Mouse (Mus musculus) CD8-positive naive resting alpha-beta T cell, adult 2 months (primary cell): ENCODE results near the gene Prpf3.
"Not testable (repeated sequence)": the region's sequence is repeated elsewhere in the genome, so short reads cannot be mapped to it uniquely, and the experiment has no call there.

Source experiments
- DNase-seq, 2 experiments: peaks; one replicate each; pipeline ENCODE4 v3.0.0; 2022; ENCODE audit warnings: low read depth in 2 of 2, low spot score in 2 of 2

The Prpf3 gene

DNA sequence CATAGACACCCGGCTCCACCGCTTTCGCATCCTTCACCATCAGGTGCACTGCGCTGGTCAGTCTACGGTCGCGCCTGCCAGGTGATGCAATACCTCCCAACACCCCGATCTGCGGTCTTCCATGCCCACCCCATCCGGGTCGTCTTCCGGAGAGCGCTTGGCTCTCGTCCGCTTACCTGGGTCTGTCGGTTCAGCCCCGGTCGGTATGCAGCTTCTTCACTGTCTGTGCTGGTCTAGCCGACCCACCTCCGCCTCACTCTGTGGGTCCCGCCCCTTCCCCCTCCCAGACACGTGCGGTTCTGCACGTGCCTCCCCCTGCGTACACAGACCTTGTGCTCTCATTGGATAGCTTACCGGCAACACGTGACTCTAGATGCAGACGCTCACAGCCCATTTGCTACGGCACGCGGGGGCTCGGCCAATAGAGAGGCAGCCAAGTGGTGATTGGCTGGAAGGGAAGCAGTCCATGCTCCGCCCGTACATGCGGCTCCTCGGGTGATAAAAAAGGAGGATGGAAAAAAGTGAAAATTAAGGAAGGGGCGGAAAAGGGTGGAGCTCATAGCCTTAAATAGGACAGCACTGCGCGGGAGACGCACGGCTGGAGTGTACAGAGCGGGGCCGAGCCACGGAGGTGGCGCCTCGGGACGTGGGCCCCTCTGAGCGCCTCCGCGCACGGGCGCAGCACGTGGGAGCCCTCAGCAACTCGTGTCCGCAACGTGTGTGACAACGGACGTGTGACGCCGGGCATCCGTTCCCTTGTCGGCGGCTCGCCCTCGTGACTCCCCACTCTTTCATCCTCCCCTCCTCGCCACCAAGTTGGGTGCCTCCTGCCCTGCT is 26.5 kb upstream of the Prpf3 start, which contains the start of gene Ciart:
Ciart (minus strand) TSS at position 273 of the 837 bp plus-strand sequence.
- peak; percentile 83 for DNase-seq

DNA sequence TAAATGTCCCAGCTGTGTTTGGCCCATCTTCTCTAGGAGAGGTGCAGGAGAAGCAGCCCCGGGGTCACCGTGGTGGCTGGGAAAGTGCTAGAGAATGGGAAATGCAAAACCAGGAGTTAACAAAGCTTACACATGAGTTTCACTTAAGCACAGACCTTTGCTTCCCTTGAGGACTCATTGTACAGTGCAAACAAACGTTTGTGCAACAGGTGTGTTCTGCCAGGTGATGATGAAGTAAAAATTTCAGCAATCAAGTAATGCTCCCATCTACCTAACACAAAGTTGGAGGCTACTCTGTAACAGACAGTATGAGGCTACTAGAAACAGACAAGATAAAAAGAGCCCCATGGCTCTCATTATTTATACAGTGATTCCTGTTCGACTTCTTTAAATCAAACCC is 23.4 kb upstream of the Prpf3 start:
- DNase-seq = no peak

DNA sequence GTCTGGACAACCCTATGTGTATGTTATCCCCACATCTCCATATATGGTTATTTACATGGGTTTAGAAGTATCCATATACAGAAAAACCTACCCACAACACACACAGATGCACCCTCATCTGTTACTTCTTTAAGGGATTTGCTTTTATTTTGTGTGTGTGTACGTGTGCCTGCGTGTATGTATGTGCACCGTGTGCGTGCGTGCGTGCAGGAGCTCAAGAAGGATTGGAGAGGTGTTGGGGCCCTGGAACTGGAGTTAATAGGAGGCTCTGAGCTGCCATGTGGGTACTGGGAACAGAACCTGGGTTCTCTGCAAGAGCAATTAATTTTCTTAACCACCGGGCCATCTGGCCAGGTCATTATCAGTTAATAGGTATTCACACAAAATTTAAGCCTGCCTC is 16.4 kb upstream of the Prpf3 start:
- DNase-seq = no peak

DNA sequence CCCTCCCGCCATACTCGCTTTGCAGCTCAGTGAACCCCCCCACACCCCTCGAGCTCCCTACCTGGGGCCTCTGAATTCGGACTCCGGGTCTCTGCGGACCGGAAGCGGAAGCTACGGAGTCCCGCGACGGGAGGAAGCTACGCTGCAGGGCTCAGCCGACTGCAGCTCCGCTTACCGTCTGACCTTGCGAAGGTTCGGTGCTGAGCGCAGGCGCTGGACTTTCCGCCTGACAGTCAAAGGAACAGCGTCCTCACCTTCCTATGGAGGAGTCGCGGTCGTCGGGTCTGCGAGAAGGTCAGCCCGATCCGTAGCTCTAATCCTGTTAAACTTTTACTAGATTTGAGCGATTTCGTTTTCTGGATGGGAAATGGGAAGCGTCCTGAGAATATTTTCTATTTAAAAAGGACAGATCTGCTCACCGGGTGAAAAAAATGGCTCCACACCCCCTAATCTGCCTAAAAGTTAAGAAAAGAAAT is 15.7 kb upstream of the Prpf3 start, which contains the start of gene Mrps21:
Mrps21 (minus strand) TSS at position 128 of the 476 bp plus-strand sequence.
- peak; percentile 66 to 67 for DNase-seq

DNA sequence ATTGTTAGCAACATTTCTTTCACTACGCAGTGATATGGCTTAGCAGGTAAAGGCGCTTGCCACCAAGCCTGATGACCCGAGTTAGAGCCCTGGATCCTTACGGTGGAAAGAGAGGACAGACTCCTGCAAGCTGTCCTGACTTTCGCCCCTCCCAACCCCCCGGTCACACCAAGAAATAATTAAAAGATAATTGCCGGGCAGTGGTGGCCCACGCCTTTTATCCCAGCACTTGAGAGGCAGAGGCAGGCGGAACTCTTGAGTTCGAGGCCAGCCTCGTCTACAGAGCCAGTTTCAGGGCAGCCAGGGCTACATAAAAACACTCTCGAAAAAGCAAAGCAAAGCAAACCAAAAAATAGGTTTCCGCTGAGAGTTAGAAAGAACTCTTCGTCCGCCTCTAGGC is 15.3 kb upstream of the Prpf3 start:
- no peak for DNase-seq

DNA sequence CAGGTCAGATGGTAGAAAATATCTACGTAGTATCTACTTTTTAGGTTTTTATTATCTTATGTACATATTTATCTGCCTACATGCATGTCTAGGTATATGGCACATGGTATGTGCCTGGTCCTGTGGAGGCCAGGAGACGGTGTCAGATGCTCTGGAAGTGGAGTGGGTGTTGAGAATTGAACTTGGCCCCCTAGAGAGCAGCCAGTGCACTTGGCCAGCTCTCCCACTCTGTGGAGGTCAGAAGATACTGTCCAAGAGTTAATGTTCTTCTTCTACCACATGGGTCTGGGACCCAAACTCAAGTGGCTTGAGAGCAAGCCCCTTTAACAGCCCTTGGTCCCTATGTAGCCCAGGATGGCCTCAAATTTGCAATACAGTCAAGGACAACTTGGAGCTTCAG is 11.7 kb upstream of the Prpf3 start:
- DNase-seq = no peak

DNA sequence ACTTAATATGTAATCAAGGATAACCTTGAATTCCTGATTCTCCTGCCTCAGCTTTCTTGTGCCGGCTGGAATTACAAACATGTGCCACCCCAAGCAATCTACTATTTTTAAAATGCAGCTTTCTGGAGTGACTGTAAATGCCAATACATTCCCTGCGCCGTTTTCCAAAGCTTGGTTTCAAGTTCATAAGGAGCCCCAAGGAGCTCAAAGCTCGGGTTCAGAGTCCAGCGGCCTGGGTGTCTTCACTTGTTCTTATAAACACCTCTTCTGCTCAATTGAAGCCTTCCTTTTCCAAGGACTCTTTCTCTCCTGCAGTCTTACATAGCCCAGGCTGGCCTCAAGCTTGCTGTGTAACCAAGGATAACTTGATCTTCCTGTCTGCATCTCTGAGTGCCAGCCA is 10.4 kb upstream of the Prpf3 start:
- DNase-seq = no peak

DNA sequence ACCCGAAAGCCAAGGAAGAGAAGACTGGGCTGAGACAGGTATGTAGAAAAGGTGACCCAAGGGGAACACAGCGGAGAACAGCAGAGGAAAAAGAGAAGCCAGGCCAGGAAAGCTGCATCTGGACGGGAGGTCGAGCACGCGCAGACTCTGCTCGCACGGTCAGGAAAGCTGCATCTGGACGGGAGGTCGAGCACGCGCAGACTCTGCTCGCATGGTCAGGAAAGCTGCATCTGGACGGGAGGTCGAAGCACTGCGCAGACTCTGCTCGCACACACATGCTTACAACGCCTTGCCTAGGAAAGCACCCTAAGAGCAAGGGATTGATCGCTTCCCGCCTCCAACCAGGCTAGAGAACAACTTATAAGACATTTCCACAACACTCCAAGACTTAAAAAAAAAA is 9.9 kb upstream of the Prpf3 start:
- no peak for DNase-seq

DNA sequence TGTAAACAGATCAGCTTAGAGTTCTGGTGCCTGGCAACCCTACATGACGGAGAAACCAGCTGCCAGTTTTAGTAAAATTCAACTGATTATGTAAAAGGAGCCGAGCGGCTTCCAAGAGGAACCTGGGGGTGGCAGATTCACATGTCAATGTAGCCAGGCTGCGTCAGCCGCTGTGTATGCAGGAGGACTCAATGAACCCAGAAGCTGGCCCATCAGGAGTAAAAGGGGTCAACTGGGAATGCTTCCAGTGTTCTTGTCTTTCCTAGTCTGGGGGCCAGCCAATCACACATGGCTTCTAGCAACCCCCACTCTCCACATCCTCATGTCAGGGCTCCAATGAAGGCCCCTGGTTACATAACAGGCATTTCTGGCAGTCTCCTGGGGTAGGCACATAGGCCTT is 9.4 kb upstream of the Prpf3 start:
- DNase-seq = no peak

DNA sequence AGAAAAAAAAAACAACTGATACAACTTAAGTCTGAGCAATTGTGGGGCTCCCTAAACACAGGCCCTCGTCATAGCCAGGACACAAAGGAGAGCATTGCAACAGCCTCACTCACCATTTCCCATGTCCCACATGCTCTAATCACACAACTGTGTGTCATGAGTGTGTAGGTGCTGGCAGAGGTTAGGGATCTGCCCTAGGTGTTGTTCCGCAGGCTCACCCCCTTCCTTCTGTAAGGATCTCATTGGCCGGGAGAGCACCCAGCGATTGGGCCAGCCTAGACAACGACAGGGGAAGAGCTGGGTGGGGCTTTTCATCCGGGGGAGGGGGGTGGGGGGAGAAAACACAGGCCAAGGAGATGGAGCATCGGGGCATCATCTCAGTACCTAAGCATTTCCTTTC is 7.9 kb upstream of the Prpf3 start:
- no peak for DNase-seq

DNA sequence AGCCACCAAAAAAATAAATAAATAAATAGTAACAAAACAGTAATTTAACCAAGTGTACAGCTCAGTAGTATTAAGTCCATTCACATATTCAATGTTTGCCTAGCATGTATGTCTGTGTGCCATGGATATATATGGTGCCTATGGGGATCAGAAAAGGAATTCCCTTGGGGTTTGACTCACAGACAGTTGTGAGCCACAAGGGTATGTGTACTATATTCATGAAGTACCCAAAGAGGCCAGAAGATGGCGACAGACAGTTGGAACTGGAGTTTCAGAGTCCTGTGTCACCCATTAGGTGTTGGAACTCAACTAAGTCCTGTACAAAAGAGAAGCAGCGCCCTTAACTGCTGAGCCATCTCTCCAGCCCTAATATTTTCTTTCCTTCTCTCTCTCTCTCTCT is 6.1 kb upstream of the Prpf3 start:
- DNase-seq = peak; percentile 78 to 85

DNA sequence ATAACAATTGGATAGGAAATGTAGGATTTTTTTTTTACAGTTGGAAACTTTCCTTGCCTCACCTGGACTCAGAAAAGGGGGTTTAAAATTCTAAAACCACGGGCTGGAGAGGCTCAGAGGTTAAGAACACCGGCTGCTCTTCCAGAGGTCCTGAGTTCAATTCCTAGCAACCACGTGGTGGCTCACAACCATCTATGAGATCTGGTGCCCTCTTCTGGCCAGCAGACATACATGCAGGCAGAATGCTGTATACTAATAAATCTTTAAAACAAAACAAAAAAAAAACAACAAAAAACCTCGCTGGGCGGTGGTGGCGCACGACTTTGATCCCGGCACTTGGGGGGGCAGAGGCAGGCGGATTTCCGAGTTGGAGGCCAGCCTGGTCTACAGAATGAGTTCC is 5.5 kb upstream of the Prpf3 start:
- DNase-seq = peak in 1 of 2 experiments; percentile 26

DNA sequence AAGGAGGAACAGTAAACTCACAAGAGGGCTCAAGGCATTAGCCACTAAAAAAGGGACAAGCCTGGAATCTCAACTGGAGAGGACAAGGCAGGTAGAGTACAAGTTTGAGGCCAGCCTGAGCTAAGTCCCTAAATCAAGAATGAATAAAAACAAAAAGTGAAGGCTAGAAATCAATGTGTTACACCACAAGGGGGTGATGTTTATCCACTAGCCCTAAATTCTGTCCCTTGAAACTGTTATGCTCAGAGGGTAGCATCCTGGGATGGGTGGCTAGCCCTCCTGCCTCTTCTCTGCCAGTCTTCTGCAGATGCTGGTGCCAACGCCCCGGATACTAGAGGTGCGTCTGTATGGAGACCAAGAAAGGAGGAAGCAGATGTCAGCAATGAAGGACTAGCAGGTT is 4.6 kb upstream of the Prpf3 start:
- DNase-seq = no peak

DNA sequence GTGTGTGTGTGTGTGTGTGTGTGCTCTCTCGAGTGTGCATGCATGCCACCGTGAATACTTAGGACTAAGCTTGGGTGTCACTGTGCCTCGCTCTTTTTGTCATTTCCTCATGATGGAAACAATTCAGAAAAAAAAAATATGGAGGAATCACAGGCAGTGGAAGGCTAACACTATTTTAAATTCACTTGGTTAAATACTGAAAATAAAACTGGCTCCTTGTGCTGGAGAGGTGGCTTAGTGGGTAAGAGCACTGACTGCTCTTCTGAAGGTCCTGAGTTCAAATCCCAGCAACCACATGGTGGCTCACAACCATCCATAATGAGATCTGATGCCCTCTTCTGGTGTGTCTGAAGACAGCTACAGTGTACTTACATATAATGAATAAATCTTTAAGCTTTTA is 2.6 kb upstream of the Prpf3 start:
- not testable (repeated sequence) for DNase-seq

DNA sequence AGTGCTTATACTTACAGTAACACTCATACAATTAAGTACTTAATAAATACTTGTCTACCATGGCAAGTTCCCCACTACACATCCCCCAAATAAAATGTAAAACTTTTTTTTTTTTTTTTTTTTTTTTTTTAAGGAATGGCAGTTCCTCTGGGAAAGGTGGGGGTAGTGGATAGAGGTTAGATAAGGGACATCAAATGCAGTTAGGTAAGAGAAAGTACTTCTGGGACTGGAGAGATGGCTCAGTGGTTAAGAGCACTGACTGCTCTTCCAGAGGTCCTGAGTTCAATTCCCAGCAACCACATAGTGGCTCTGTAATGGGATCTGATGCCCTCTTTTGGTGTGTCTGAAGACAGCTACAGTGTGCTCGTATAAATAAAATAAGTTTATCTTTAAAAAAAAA is 1.4 kb upstream of the Prpf3 start:
- not testable (repeated sequence) for DNase-seq

DNA sequence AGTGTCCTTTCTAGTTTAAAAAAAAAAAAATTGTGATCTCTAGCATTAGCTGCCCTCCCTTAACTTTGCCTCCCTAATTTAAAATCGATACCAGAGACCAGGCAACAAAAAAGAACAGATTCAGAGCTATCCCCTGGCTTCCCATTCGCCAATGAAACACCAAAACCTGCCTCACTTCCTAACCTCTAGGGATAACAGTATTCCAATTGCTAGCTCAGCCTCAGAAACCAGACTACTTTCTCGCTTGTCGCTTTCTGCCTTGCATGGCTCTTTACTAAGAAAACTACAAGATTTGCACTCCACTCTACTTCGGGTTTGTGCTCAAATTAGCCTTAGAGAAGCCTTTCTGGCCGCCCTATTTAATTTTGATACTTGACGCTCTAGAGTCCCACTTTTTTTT is 430 bp upstream of the Prpf3 start:
- DNase-seq = peak in 1 of 2 experiments; percentile 2

DNA sequence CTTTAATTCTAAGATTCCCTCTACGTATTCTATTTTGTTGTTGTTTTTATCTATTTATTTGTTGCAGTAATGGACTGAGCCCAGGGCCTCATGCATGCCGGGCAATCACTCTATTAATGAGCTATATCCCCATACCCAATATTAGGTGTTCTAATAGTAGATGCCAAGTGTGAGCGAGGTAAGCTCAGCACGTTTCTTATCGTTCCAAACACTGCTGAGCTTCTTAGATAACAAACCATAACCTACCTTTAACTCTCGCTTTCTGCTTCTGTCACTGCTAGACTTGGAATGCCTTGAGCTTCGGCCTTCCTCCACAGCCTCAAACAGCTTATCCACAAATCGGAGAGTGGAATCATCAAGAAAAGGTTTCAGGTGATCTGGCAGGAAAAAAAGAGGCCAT is 4.4 kb downstream of the Prpf3 start:
- no peak for DNase-seq

DNA sequence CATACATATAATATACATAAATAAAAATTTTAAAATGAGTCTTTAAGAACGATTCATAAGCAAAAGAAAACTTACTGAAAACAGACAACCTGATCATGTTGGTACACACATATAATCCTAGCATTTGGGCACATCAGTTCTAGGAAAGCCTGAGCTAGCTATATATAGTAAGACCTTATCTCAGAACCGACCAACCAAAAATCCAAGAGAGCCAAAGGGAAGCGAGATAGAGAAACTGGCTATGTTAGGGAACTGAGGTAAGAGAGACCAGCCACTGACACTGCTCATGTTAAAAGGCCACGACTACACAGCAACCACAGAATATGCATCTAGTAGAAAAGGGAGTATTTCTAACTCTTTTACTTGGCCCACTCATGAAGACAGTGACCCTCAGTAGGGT is 5.1 kb downstream of the Prpf3 start:
- DNase-seq = no peak

DNA sequence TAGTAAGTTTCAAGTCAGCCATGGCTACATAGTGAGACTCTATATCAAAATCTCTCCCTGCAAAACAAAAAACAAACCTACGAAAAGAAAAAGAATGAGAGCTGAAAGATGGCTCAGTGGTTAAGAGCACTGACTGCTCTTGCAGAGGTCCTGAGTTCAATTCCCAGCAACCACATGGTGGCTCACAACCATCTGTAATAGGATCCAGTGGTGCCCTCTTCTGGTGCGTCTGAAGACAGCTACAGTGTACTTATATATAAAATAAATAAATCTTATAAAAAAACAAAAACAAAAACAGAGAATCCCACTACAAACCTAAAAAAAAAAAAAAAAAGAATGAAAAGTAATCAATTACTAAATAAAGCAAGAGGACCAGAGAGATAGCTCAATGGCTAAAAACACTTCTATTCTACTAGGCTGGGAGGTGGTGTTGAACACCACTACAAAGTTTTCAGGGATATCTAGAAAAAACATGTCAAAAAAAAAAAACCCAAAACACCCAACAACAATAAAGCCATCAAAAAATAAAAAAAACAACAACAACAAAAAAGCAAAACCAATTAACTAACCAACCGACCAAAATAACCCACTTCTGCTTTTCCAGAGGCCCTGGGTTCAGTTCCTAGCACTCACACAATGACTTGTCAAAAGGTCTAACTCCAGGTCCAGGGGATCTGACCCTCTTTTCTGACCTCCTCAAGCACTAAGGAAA is 13.0 kb downstream of the Prpf3 start:
- DNase-seq = no peak

DNA sequence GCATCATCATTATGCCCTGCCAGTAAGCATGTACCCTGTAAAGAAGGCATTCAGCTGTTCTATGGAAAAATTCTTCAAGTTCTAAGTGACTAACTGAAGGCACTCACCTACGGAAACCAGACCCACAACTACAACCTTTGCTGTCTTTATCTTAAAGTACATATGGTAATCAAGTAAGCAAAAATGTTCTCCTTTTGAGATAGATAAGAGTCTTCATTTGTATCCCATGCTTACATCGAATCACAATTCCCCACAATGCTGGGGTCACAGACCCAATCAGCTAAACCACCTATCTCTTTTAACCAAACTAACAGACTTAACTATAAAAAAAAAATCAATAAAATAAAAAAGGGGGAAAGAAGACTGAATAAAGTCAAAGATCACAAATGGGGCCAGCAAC is 16.4 kb downstream of the Prpf3 start:
- no peak for DNase-seq

DNA sequence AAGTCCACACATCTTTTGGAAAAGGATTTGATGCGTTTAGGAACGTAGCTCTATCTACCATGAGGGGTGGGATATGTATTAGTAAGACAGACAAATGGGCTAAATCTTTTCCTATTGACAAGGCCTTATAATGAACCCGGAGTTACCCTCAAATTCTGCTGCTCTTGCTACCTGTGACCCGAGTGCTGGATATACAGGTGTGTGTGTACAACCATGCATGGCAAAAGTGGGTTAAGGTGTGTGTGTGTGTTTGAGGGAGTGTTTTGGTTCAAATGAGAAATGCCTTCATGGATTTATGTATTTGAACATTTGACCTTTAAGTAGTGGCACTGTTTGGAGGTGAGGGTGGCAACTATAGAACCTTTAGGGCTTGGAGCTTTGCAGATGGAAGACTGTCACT is 26.6 kb downstream of the Prpf3 start:
- no peak for DNase-seq

DNA sequence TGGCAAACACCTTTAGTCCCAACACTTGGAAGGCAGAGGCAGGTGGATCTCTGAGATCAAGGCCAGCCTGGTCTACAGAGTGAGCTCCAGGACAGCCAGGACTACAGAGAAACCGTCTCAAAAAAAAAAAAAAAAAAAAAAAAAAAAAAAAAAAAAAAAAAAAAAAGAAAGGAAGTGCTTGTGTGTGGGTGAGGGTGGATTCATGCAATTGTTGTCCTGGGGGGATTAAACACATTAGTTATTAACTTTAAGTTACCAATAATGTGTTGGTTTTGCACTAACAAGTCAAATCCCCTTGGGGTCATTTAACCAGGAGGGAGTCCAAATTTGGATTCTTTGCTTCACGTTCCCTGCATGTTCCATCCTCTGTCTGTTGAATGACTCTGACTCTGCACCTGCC is 29.4 kb downstream of the Prpf3 start:
- no peak for DNase-seq
